17 mouse cellular contexts compared by ENCODE assay signal in the genomic region with DNA sequence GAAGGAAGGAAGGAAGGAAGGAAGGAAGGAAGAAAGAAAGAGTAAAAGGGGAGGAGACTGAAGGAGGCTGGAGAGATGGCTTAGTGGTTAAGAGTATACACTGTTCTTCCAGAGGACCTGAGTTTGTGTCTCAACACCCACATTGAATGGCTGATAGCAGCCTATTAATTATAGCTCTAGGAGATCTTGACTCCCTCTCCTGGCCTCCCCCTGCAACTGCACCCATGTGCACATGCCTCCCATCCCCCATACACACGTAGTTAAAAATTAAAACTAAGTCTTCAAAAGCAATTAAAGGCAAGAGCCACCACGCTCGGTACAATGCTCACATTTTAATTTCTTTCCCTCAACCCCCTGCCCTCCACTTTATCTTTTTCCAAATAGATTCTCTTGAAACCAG. TPM values are rescaled to one million over a fixed set of nuclear protein-coding genes. Genes with fewer than 3 reads are reported as not detected.
DNase-seq lines count a peak whose midpoint lies in the region; ATAC-seq and TF ChIP-seq lines count a peak whose summit lies in the region.
"Had no signal": no experiment of that assay in that cellular context is flagged by ENCODE, and none has a peak within 500 bp of the region (broad histone marks: within the 10 kb centered on the region; RNA-seq: fewer than 3 reads in every experiment).

No protein-coding gene starts in this region.

- H3K9me3 ChIP-seq in heart, postnatal 0 days (replicated peaks; ENCODE audit: control insufficient read depth, low read length) = no peaks in the 10 kb centered on the region
- no peaks in the 10 kb centered on the region for H3K9me3 ChIP-seq in lung, embryonic 14.5 days (ENCODE audit: low read depth, low read length)
- H3K9me3 ChIP-seq in ES-E14 (ENCODE audit: control insufficient read depth, insufficient read depth, low read depth, low read length) = no peaks in the 10 kb centered on the region
- H3K9me3 ChIP-seq in liver, embryonic 14.5 days (ENCODE audit: control insufficient read depth, low read length) = no peaks in the 10 kb centered on the region

- in situ Hi-C loops in ES-E14 (cut with MboI; ENCODE audit: low sequenced_read_pairs in 2 of 2, unreplicated experiment in 2 of 2) = no loop called here

- ATAC-seq in heart, postnatal 0 days (ENCODE audit: insufficient read depth, low read depth) = no peak
- no peak for ATAC-seq in lung, embryonic 14.5 days (ENCODE audit: insufficient read depth)
- ATAC-seq in liver, embryonic 14.5 days (ENCODE audit: insufficient read depth) = no peak
- no peak for ATAC-seq in inflammation-experienced regulatory T-cells, adult 6 months

- no peaks in the 10 kb centered on the region for H3K27me3 ChIP-seq in heart, postnatal 0 days (ENCODE audit: control insufficient read depth, insufficient read depth, low read length)
- H3K27me3 ChIP-seq in lung, embryonic 14.5 days (ENCODE audit: insufficient read depth, low read length) = no peaks in the 10 kb centered on the region
- no peaks in the 10 kb centered on the region for H3K27me3 ChIP-seq in liver, embryonic 14.5 days (ENCODE audit: control insufficient read depth, insufficient read depth, low read length)

- no peaks in the 10 kb centered on the region for H3K36me3 ChIP-seq in heart, postnatal 0 days (replicated peaks; ENCODE audit: control insufficient read depth, insufficient read depth, low read length)
- H3K36me3 ChIP-seq in lung, embryonic 14.5 days (ENCODE audit: insufficient read depth) = peaks cover 27% of the 10 kb centered on the region
- no peaks in the 10 kb centered on the region for H3K36me3 ChIP-seq in ES-E14 (ENCODE audit: control insufficient read depth, insufficient read depth, low read length, poor library complexity, severe bottlenecking)
- H3K36me3 ChIP-seq in liver, embryonic 14.5 days (replicated peaks; ENCODE audit: control insufficient read depth, insufficient read depth, low read depth) = no peaks in the 10 kb centered on the region

- no peak for DNase-seq in heart, postnatal 0 days (ENCODE audit: low spot score)
- no peak for DNase-seq in heart, postnatal 4 days
- no peak for DNase-seq in lung, embryonic 14.5 days
- DNase-seq in lung, postnatal 25 days (ENCODE audit: low spot score) = no peak
- DNase-seq in ES-E14 (ENCODE audit: low read depth, low spot score) = no peak
- no peak for DNase-seq in liver, embryonic 14.5 days (ENCODE audit: low read depth in 3 of 3, low spot score in 3 of 3)
- DNase-seq in right cerebral cortex, postnatal 14 days = no peak
- DNase-seq: cerebellum, postnatal 25 days; kidney, adult 18-20 months had no signal

- H3K4me2 ChIP-seq in heart, postnatal 0 days (ENCODE audit: low read depth, low read length) = no peak overlapping the region
- no peak overlapping the region for H3K4me2 ChIP-seq in lung, embryonic 14.5 days
- no peak overlapping the region for H3K4me2 ChIP-seq in liver, embryonic 14.5 days (ENCODE audit: low read depth)
- H3K4me2 ChIP-seq: midbrain, embryonic 11.5 days had no signal

- no peak overlapping the region for H3K9ac ChIP-seq in heart, postnatal 0 days (replicated peaks; ENCODE audit: low read depth, low read length)
- H3K9ac ChIP-seq in lung, embryonic 14.5 days = no peak overlapping the region
- H3K9ac ChIP-seq in ES-E14 (ENCODE audit: insufficient read depth, low read depth, low read length, poor library complexity, severe bottlenecking) = no peak overlapping the region
- H3K9ac ChIP-seq in liver, embryonic 14.5 days (replicated peaks) = no peak overlapping the region

- H3K4me3 ChIP-seq in heart, postnatal 0 days (ENCODE audit: low read depth, low read length) = no peak overlapping the region
- no peak overlapping the region for H3K4me3 ChIP-seq in lung, embryonic 14.5 days (ENCODE audit: low read depth, low read length)
- H3K4me3 ChIP-seq in ES-E14 (ENCODE audit: insufficient read depth in 1 of 2, low read depth in 1 of 2, low read length in 2 of 2, poor library complexity in 1 of 2, severe bottlenecking in 1 of 2) = no peak overlapping the region
- no peak overlapping the region for H3K4me3 ChIP-seq in liver, embryonic 14.5 days (ENCODE audit: insufficient read depth in 1 of 2, low read depth in 2 of 2, low read length in 2 of 2)

- peaks cover 12% of the 10 kb centered on the region; the same call in 1 of the 2 replicates for H3K4me1 ChIP-seq in heart, postnatal 0 days (ENCODE audit: control insufficient read depth, insufficient read depth)
- no peaks in the 10 kb centered on the region for H3K4me1 ChIP-seq in lung, embryonic 14.5 days (ENCODE audit: insufficient read depth)
- peaks cover 0 to 13% of the 10 kb centered on the region in 2 experiments; a peak in 2 of 4 replicates for H3K4me1 ChIP-seq in ES-E14 (ENCODE audit: control insufficient read depth in 2 of 2, insufficient read depth in 2 of 2, low read length in 2 of 2, poor library complexity in 1 of 2)
- H3K4me1 ChIP-seq in liver, embryonic 14.5 days (replicated peaks; ENCODE audit: control insufficient read depth in 2 of 2, insufficient read depth in 2 of 2, low read length in 1 of 2) = no peaks in the 10 kb centered on the region; a peak in 1 of 4 replicates

- peak; percentile 23; the same call in 1 of the 2 replicates for TF ChIP-seq CTCF in heart, postnatal 0 days (IDR thresholded peaks at IDR 0.05; ENCODE audit: low read depth)
- peak; percentile 40 for TF ChIP-seq CTCF in lung, embryonic 14.5 days (IDR thresholded peaks at IDR 0.05; ENCODE audit: low read depth)
- peak; percentile 63 for TF ChIP-seq CTCF in liver, embryonic 14.5 days (IDR thresholded peaks at IDR 0.05; ENCODE audit: low read depth)

- H3K27ac ChIP-seq in heart, postnatal 0 days (ENCODE audit: low read depth) = no peak overlapping the region
- H3K27ac ChIP-seq in lung, embryonic 14.5 days (ENCODE audit: low read depth) = no peak overlapping the region
- H3K27ac ChIP-seq in ES-E14 (ENCODE audit: insufficient read depth, low read depth, low read length, poor library complexity, severe bottlenecking) = no peak overlapping the region
- no peak overlapping the region for H3K27ac ChIP-seq in liver, embryonic 14.5 days

- WGBS in heart, postnatal 0 days = 93% methylated on average over 3 of the region's 3 CpGs
- WGBS in lung, embryonic 14.5 days = 83% methylated on average over 3 of the region's 3 CpGs
- WGBS in liver, embryonic 14.5 days (ENCODE audit: insufficient replicate concordance) = 80% methylated on average over 3 of the region's 3 CpGs

- TF ChIP-seq EP300 in heart, postnatal 0 days (IDR thresholded peaks at IDR 0.05; ENCODE audit: low read depth) = no peak
- no peak for TF ChIP-seq EP300 in liver, embryonic 14.5 days (IDR thresholded peaks at IDR 0.05; ENCODE audit: low read depth)

RNA-seq across cellular contexts. Expression of gene 4931414P19Rik, which starts 11.7 kb away (rescaled TPM):
- total RNA-seq in heart, postnatal 0 days (2014; rRNA removed; ENCODE audit: low replicate concordance) = 5.3 and 12.4 TPM in 2 replicates
- polyA plus RNA-seq in heart, postnatal 0 days (2015; fragmentation: Nextera tagmentation; extraction: Ambion mirVana) = 3.3 and 4.0 TPM in 2 replicates
- 1 to 10 TPM; 4.9 to 6.6 TPM for total RNA-seq in heart, postnatal 4 days (2021)
- polyA plus RNA-seq in lung, embryonic 14.5 days (2014; fragmentation: Nextera tagmentation; extraction: Ambion mirVana) = 8.3 and 9.4 TPM in 2 replicates
- 4.8 and 6.4 TPM in 2 replicates for total RNA-seq in ES-E14 (2012; rRNA removed)
- 2.2 and 4.3 TPM in 2 replicates for polyA plus RNA-seq in liver, embryonic 14.5 days (2012; rRNA removed)
- polyA plus RNA-seq in liver, embryonic 14.5 days (2014; fragmentation: Nextera tagmentation; extraction: Ambion mirVana) = 1.1 and 1.9 TPM in 2 replicates
- 1 to 10 TPM; 1.5 to 2.5 (median 1.7) TPM for polyA plus RNA-seq in inflammation-experienced regulatory T-cells, adult 6 months (2017; shearing (Covaris generic))

RNA-seq across cellular contexts. Expression of gene Ajuba, which starts 16.7 kb away (rescaled TPM):
- 24.8 and 32.5 TPM in 2 replicates for total RNA-seq in heart, postnatal 0 days (2014; rRNA removed; ENCODE audit: low replicate concordance)
- polyA plus RNA-seq in heart, postnatal 0 days (2015; fragmentation: Nextera tagmentation; extraction: Ambion mirVana) = 9.9 and 11.3 TPM in 2 replicates
- total RNA-seq in heart, postnatal 4 days (2021) = 10 to 100 TPM; 19.4 to 20.3 TPM
- 37.8 and 43.6 TPM in 2 replicates for polyA plus RNA-seq in lung, embryonic 14.5 days (2014; fragmentation: Nextera tagmentation; extraction: Ambion mirVana)
- 65.1 and 94.1 TPM in 2 replicates for total RNA-seq in ES-E14 (2012; rRNA removed)
- polyA plus RNA-seq in liver, embryonic 14.5 days (2012; rRNA removed) = 3.7 TPM in 2 replicates
- polyA plus RNA-seq in liver, embryonic 14.5 days (2014; fragmentation: Nextera tagmentation; extraction: Ambion mirVana) = 1.0 and 1.8 TPM in 2 replicates
- under 1 TPM; 0.10 to 0.25 (median 0.15) TPM for polyA plus RNA-seq in inflammation-experienced regulatory T-cells, adult 6 months (2017; shearing (Covaris generic))

RNA-seq across cellular contexts. Expression of gene Psmb5, which starts 23.8 kb away (rescaled TPM):
- 207 TPM in 2 replicates for total RNA-seq in heart, postnatal 0 days (2014; rRNA removed; ENCODE audit: low replicate concordance)
- 342 and 350 TPM in 2 replicates for polyA plus RNA-seq in heart, postnatal 0 days (2015; fragmentation: Nextera tagmentation; extraction: Ambion mirVana)
- total RNA-seq in heart, postnatal 4 days (2021) = 100 to 1,000 TPM; 192 to 198 TPM
- 374 and 393 TPM in 2 replicates for polyA plus RNA-seq in lung, embryonic 14.5 days (2014; fragmentation: Nextera tagmentation; extraction: Ambion mirVana)
- 202 and 317 TPM in 2 replicates for total RNA-seq in ES-E14 (2012; rRNA removed)
- polyA plus RNA-seq in liver, embryonic 14.5 days (2012; rRNA removed) = 95.4 and 111 TPM in 2 replicates
- polyA plus RNA-seq in liver, embryonic 14.5 days (2014; fragmentation: Nextera tagmentation; extraction: Ambion mirVana) = 205 and 223 TPM in 2 replicates
- 100 to 1,000 TPM; 131 to 214 (median 136) TPM for polyA plus RNA-seq in inflammation-experienced regulatory T-cells, adult 6 months (2017; shearing (Covaris generic))

RNA-seq across cellular contexts. Expression of gene Psmb11, which starts 27.2 kb away (rescaled TPM):
- total RNA-seq in heart, postnatal 0 days (2014; rRNA removed; ENCODE audit: low replicate concordance) = not detected in 2 replicates
- not detected in 2 replicates for polyA plus RNA-seq in heart, postnatal 0 days (2015; fragmentation: Nextera tagmentation; extraction: Ambion mirVana)
- not detected for total RNA-seq in heart, postnatal 4 days (2021)
- not detected in 2 replicates for polyA plus RNA-seq in lung, embryonic 14.5 days (2014; fragmentation: Nextera tagmentation; extraction: Ambion mirVana)
- 0.11 TPM in 1 of 2 replicates, not detected in the other for total RNA-seq in ES-E14 (2012; rRNA removed)
- polyA plus RNA-seq in liver, embryonic 14.5 days (2012; rRNA removed) = not detected in 2 replicates
- 0.03 TPM in 1 of 2 replicates, not detected in the other for polyA plus RNA-seq in liver, embryonic 14.5 days (2014; fragmentation: Nextera tagmentation; extraction: Ambion mirVana)
- polyA plus RNA-seq in inflammation-experienced regulatory T-cells, adult 6 months (2017; shearing (Covaris generic)) = not detected
- total RNA-seq: heart, postnatal 25 days; left cerebral cortex, postnatal 10 days had no signal
- polyA plus RNA-seq: embryonic facial prominence, embryonic 14.5 days; forebrain, embryonic 16.5 days; gonadal fat pad, adult 2 months; liver, embryonic 16.5 days; midbrain, embryonic 11.5 days had no signal

RNA-seq across cellular contexts. Expression of gene Haus4, which starts 39.6 kb away (rescaled TPM):
- 84.6 and 109 TPM in 2 replicates for total RNA-seq in heart, postnatal 0 days (2014; rRNA removed; ENCODE audit: low replicate concordance)
- polyA plus RNA-seq in heart, postnatal 0 days (2015; fragmentation: Nextera tagmentation; extraction: Ambion mirVana) = 26.3 and 27.0 TPM in 2 replicates
- 10 to 100 TPM; 30.6 to 32.7 TPM for total RNA-seq in heart, postnatal 4 days (2021)
- 53.0 and 60.3 TPM in 2 replicates for polyA plus RNA-seq in lung, embryonic 14.5 days (2014; fragmentation: Nextera tagmentation; extraction: Ambion mirVana)
- total RNA-seq in ES-E14 (2012; rRNA removed) = 24.5 and 40.3 TPM in 2 replicates
- polyA plus RNA-seq in liver, embryonic 14.5 days (2012; rRNA removed) = 16.5 and 24.2 TPM in 2 replicates
- polyA plus RNA-seq in liver, embryonic 14.5 days (2014; fragmentation: Nextera tagmentation; extraction: Ambion mirVana) = 31.6 and 33.7 TPM in 2 replicates
- polyA plus RNA-seq in inflammation-experienced regulatory T-cells, adult 6 months (2017; shearing (Covaris generic)) = 10 to 100 TPM; 24.6 to 39.7 (median 31.6) TPM
